Mouse (Mus musculus) cerebellum, postnatal 10 days (tissue): ENCODE data around the gene Pgm5.

Source experiments
- DNase-seq, 2 experiments: peaks; one replicate each; pipeline ENCODE4 v3.0.0; 2021; ENCODE audit warnings: mixed read lengths in 2 of 2

Gene Pgm5

DNA sequence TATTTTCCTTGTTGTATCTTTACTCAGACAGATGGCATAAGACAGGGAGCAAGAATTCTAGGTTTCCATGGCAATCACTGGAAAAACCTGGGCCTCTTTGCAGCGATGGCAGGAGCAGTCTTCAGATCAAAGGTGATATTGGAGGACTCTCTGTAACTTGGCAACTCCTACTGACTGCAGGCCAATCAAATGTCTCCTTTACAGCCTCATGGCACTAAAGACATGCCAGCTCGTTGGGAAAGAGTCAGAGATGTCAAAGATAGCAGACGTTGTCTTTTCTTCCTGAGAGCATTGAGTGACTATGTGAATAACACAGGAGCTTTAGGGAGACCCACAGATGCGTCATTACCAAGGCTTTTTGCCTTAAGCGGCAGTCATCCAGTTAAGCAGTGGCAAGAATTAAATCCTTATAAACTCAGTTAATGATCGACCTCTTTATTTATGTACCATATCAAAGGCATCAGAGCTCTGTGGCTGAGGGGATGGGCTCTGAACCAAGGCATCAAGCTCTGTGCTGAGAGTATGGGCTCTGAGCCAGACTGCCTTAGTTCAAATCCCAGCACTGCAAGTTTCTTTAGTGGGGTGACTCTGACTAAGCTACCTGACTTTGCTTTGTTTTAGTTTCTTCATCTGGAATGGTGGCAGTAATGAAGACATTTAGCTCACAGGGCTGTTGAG, 209.2 kb downstream of the Pgm5 start:
- DNase-seq, result peak; percentile 14 to 18

DNA sequence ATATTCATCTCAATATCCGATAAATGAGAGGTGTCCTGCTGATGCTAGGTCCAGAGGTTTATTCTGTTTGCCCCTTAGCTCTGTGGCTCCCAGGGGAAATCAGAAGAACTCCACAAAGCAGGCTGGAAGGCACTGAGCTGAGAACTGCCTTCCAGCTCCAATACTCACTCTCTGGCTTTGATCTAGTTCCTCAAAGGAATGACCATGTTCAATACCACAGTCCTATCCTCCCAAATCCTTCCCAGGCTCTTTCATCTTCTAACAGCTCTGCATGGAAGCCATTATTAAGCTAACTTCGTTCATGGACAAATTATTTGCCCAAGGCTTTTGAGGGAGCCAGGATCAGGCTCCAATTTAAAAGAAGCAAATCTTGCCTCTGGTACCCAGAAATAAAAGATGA, 210.1 kb downstream of the Pgm5 start:
- no peak for DNase-seq

DNA sequence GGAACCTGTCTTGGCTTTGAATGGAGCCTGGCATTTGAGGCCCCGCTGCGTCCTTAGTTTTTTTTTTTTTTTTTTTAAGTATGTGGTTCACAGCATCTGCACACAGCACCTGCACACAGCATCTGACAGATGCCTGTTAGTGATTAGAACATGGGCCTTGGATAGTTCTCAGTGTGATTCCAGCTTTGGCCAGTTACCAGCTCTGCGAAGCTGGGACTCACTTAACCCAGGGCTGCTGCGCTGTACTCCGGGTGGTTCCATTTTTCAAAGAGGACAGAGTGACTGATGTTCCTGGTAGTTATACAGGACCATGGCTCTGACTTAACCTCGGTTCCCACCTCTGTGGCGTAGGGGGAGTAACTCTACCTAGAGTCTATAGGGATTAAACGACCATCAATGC, 211.2 kb downstream of the Pgm5 start:
- DNase-seq, result peak in 1 of 2 experiments; percentile 9

DNA sequence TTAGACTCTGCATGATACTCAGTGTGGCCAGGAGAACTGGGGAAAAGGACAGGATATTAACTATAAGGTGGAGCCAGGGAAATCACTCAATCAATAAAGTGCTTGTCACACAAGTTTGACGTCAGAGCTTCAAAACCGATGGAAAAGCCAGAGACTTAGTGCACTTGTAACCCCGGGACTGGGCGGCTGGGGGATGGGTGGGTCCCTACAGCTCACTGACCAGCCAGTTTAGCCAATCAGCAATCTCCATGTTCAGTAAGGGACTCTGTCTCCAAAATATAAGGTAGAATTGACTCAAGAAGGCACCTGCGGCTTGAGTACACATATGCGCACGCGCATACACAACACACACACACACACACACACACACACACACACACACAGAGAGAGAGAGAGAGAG, 213.6 kb downstream of the Pgm5 start:
- no peak for DNase-seq

DNA sequence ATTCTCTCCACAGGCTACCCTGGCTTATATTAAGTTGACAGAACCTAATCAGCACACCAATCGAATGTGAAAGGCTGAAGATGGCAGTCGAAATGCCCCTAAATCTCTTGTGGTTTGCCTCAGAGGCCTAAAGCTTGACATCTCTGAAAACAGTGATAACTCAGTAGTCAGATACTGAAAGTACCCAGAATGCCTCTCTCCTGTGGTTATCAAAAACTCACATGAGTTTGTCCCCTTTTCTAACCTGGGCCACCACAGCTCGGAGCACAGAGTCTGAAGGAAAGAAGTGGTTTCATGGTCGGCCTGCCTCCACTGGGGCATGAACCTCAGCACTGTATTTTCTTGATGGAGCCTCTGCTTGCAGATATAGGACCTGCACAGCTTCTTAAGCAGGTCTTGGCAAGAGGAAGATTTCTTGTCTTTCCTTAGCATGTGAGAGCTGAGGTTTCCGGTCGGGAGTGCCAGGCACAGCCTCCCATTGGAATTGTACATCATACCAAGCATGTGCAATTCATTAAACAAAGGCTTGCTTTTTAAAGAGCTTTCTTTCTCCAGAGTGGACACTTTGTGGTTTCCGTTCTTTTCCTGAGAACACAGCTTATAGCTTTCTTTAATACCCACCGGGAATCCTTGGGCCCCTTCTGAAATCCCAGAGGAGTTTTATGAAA, 215.4 kb downstream of the Pgm5 start:
- DNase-seq, result no peak

DNA sequence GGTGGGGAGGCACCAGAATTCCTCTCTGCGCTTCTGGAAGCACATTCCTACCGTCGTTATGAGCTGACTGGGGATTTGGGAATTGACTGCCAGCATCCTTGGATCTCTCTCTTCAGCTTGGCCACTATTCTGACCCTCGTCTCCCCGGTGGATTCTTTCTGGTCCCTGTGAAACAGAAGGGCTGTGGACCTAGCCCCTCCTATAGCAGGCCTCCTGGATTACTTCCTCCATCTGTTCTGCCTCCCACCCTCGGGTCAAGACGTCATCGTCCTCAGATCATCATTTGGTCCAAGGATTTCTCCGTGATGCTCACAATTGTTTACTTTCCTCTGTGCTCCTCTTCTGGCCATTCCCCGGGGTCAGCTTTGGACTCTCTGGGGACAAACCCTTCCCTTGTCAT, 216.7 kb downstream of the Pgm5 start:
- DNase-seq, result peak; percentile 13 to 18

DNA sequence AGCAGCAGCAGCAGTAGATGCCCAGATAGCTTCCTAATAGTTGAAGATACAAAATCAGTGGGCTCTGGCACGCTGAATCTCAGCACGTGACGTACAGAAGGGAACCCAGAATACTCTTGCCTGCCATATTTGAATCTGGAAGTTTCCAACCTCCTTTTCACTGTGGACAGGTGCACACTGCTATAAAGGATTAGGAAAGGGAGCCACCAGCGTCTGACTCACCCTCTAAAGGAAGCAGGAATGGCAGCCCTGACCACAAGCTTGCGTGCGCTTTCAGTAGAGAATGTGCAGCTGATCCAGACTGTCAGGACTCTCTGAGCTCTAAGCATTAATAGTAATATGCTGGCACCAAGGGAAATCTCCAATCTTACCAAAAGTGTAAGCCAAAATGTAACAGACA, 220.7 kb downstream of the Pgm5 start:
- DNase-seq, result no peak

DNA sequence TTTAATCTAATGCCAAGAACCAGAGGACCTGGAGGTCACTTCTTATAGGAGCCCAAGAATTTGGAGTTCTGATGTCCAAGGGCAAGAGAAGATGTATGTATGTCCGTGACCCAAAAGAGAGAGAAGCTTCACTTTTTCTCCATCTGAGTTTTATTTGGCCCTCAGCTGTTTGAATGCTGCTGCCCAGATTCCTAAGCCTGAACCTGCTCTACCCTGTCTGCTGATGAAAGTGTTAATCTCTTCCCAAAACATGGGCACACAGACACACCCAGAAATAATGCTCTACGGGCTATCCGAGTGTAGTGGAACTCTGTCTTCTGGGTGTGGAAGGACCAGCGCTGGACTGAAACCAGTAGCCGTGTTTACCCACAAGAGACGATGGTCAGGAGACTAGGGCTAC, 223.7 kb downstream of the Pgm5 start:
- no peak for DNase-seq

DNA sequence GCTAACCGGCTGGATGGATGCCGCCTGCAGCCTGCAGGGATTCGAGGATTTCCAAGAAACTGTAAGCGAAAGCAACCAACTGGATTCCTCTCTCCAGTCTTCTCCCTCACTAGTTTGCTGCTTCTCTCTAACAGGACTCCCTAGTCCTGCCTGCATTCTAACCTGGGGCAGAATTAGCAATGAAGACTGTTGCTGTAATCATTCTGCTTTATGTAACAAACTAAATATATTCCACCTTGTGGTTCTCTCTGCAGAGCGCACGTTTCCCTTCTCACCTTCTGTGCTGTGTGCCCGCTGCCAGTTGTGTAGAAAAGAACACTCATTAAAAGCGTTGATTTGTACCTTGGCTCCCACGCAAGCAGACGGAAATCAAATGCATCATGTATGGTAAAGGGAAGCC, 225.0 kb downstream of the Pgm5 start:
- DNase-seq, result no peak

DNA sequence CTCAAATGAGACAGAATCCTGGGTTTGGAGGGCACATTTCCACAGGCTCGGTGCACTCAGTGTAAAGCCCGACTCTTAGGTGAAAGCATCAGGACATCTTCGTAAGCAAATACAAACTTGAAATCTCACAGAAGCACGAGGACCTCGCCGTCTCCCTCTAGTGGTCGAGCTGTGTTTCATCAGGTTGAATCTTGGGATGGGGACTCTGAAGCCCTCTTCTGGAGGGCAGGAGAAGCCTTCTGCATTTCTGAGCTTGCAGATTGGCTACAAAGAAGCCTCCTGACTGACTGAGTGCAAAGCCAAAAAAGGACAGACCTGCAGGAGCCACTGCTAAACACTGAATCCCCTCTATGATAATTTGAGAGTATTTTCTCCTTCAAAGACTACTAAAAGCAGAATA, 227.1 kb downstream of the Pgm5 start:
- peak; percentile 85 to 86 for DNase-seq
